Mouse (Mus musculus) forebrain, embryonic 16.5 days (tissue): ENCODE data around the gene Spatc1l. TPM values are rescaled to one million over a fixed set of nuclear protein-coding genes. Genes with fewer than 3 reads are reported as not detected.

Experiments used
- ATAC-seq: fragments of 200-750 bp; cut with Nextera tagmentation; 2 replicates; pipeline ENCODE4 v1.8.0; 2017; ENCODE audit warnings: mild to moderate bottlenecking, moderate library complexity
- H3K27ac ChIP-seq: fragments of 300-500 bp; sonication (generic); 2 replicates; pipeline ENCODE4 v1.5.1; 2014; ENCODE audit warnings: low read length, control low read depth
- H3K27me3 ChIP-seq: fragments of 300-500 bp; sonication (generic); replicated peaks from 2 replicates; pipeline ENCODE4 v1.6.1; 2014; ENCODE audit warnings: low read length; ENCODE audit not compliant: control insufficient read depth, insufficient read depth
- H3K36me3 ChIP-seq: fragments of 300-500 bp; sonication (generic); 2 replicates; pipeline ENCODE4 v1.6.1; 2014; ENCODE audit not compliant: control insufficient read depth, insufficient read depth
- H3K4me1 ChIP-seq: fragments of 300-500 bp; sonication (generic); replicated peaks from 2 replicates; pipeline ENCODE4 v1.6.1; 2014; ENCODE audit warnings: low read length; ENCODE audit not compliant: control insufficient read depth, insufficient read depth
- H3K4me2 ChIP-seq: fragments of 300-500 bp; sonication (generic); 2 replicates; pipeline ENCODE4 v1.6.1; 2014; ENCODE audit warnings: mild to moderate bottlenecking, low read length, control low read depth
- H3K4me3 ChIP-seq: fragments of 300-500 bp; sonication (generic); replicated peaks from 2 replicates; pipeline ENCODE4 v1.5.1; 2014; ENCODE audit warnings: mild to moderate bottlenecking, low read length, control low read depth
- H3K9ac ChIP-seq: fragments of 300-500 bp; sonication (generic); replicated peaks from 2 replicates; pipeline ENCODE4 v1.6.1; 2014; ENCODE audit warnings: low read depth, low read length, control low read depth
- H3K9me3 ChIP-seq: fragments of 300-500 bp; sonication (generic); 2 replicates; pipeline ENCODE4 v1.6.1; 2016; ENCODE audit warnings: low read length; ENCODE audit not compliant: control insufficient read depth
- WGBS: fragments of 180-500 bp; shearing (Covaris S2); extraction: QIAGEN DNeasy Blood & Tissue Kit; methylation state at CpG from one replicate; pipeline ENCODE4 v1.1.7; 2014; 5-methylcytosine and 5-hydroxymethylcytosine counted together
- polyA plus RNA-seq: library from polyadenylated mRNA; unstranded; fragments of >200 nt; fragmentation: Nextera tagmentation; extraction: Ambion mirVana; gene quantifications from 2 replicates; pipeline ENCODE4 v1.2.1, GENCODE M21; 2015

Spatc1l gene
- polyA plus RNA-seq, 1 experiment from 2014 or later: 0.24 TPM

- ATAC-seq: no peak
- Histone ChIP-seq H3K4me3 (no peak overlapping the region), H3K9ac (no peak overlapping the region), H3K27ac (no peak overlapping the region), H3K27me3 (no peaks in the 10 kb centered on the region), H3K4me2 (no peak overlapping the region), H3K36me3 (peaks cover 48% of the 10 kb centered on the region), H3K9me3 (no peaks in the 10 kb centered on the region), H3K4me1 (no peaks in the 10 kb centered on the region)
- WGBS: 97% methylated on average over 8 of the region's 8 CpGs
Observed at GRCm38 (mm10) chr10:76546566-76546965, 15.5 kb upstream of the Spatc1l start.

GRCm38 (mm10) chr10:76548218-76548617 is 13.9 kb upstream of the Spatc1l start:
- no peaks in the 10 kb centered on the region for H3K9me3 ChIP-seq
- H3K4me1 ChIP-seq: no peaks in the 10 kb centered on the region
- no peaks in the 10 kb centered on the region for H3K27me3 ChIP-seq
- no peak overlapping the region for H3K9ac ChIP-seq
- H3K4me3 ChIP-seq: no peak overlapping the region
- 95% methylated on average over 8 of the region's 8 CpGs for WGBS
- H3K36me3 ChIP-seq: peaks cover 51% of the 10 kb centered on the region
- H3K4me2 ChIP-seq: no peak overlapping the region
- no peak for ATAC-seq
- no peak overlapping the region for H3K27ac ChIP-seq

- no peak for ATAC-seq
- Histone ChIP-seq H3K9ac (no peak overlapping the region), H3K36me3 (peaks cover 54% of the 10 kb centered on the region), H3K9me3 (no peaks in the 10 kb centered on the region), H3K4me3 (no peak overlapping the region), H3K4me1 (no peaks in the 10 kb centered on the region), H3K4me2 (no peak overlapping the region), H3K27me3 (no peaks in the 10 kb centered on the region), H3K27ac (no peak overlapping the region)
- 86% methylated on average over 5 of the region's 5 CpGs for WGBS
Observed at GRCm38 (mm10) chr10:76550458-76550857, 11.6 kb upstream of the Spatc1l start.

GRCm38 (mm10) chr10:76551556-76551955 is 10.5 kb upstream of the Spatc1l start:
- no peaks in the 10 kb centered on the region for H3K9me3 ChIP-seq
- no peak overlapping the region for H3K27ac ChIP-seq
- no peak for ATAC-seq
- 68% methylated on average over 3 of the region's 3 CpGs for WGBS
- no peaks in the 10 kb centered on the region for H3K27me3 ChIP-seq
- H3K4me2 ChIP-seq: no peak overlapping the region
- peaks cover 51% of the 10 kb centered on the region for H3K36me3 ChIP-seq
- no peaks in the 10 kb centered on the region for H3K4me1 ChIP-seq
- H3K9ac ChIP-seq: no peak overlapping the region
- no peak overlapping the region for H3K4me3 ChIP-seq

GRCm38 (mm10) chr10:76554061-76554460 is 8.0 kb upstream of the Spatc1l start:
- no peak for ATAC-seq
- Histone ChIP-seq H3K9me3 (no peaks in the 10 kb centered on the region), H3K36me3 (peaks cover 41% of the 10 kb centered on the region), H3K27ac (no peak overlapping the region), H3K4me3 (no peak overlapping the region), H3K4me2 (no peak overlapping the region), H3K27me3 (no peaks in the 10 kb centered on the region), H3K9ac (no peak overlapping the region), H3K4me1 (no peaks in the 10 kb centered on the region)
- 90% methylated on average over 5 of the region's 5 CpGs for WGBS

GRCm38 (mm10) chr10:76569996-76570685 is 8.1 kb downstream of the Spatc1l start:
- H3K27me3 ChIP-seq: no peaks in the 10 kb centered on the region
- no peaks in the 10 kb centered on the region for H3K36me3 ChIP-seq
- H3K4me2 ChIP-seq: no peak overlapping the region
- WGBS: 91% methylated on average over 22 of the region's 22 CpGs
- no peak for ATAC-seq
- H3K27ac ChIP-seq: no peak overlapping the region
- H3K9ac ChIP-seq: no peak overlapping the region
- H3K4me3 ChIP-seq: no peak overlapping the region
- H3K4me1 ChIP-seq: no peaks in the 10 kb centered on the region
- H3K9me3 ChIP-seq: no peaks in the 10 kb centered on the region

GRCm38 (mm10) chr10:76571070-76571469 is 9.0 kb downstream of the Spatc1l start:
- Histone ChIP-seq H3K9ac (no peak overlapping the region), H3K4me1 (no peaks in the 10 kb centered on the region), H3K27me3 (no peaks in the 10 kb centered on the region), H3K4me3 (no peak overlapping the region), H3K9me3 (no peaks in the 10 kb centered on the region), H3K36me3 (no peaks in the 10 kb centered on the region), H3K4me2 (no peak overlapping the region), H3K27ac (no peak overlapping the region)
- ATAC-seq: no peak
- WGBS: 78% methylated on average over 2 of the region's 2 CpGs

- H3K27ac ChIP-seq: no peak overlapping the region
- no peaks in the 10 kb centered on the region for H3K4me1 ChIP-seq
- H3K36me3 ChIP-seq: no peaks in the 10 kb centered on the region
- ATAC-seq: no peak
- no peaks in the 10 kb centered on the region for H3K9me3 ChIP-seq
- WGBS: 17% methylated on average over 3 of the region's 3 CpGs
- no peak overlapping the region for H3K4me2 ChIP-seq
- no peak overlapping the region for H3K9ac ChIP-seq
- no peak overlapping the region for H3K4me3 ChIP-seq
- H3K27me3 ChIP-seq: no peaks in the 10 kb centered on the region
Observed at GRCm38 (mm10) chr10:76572151-76572550, 10.1 kb downstream of the Spatc1l start.

- Histone ChIP-seq H3K27ac (no peak within 1 kb of the TSS), H3K9ac (no peak within 1 kb of the TSS), H3K9me3 (no peaks in the 10 kb centered on the region), H3K27me3 (no peaks in the 10 kb centered on the region), H3K4me3 (no peak within 1 kb of the TSS), H3K36me3 (no peaks in the 10 kb centered on the region), H3K4me1 (no peaks in the 10 kb centered on the region), H3K4me2 (no peak within 1 kb of the TSS)
- 86% methylated on average over 3 of the region's 3 CpGs for WGBS
- no peak for ATAC-seq
Observed at GRCm38 (mm10) chr10:76575374-76575773, 13.3 kb downstream of the Spatc1l start, which contains the start of gene Ftcd. Gene Ftcd, plus strand, starts transcription at chr10:76575648.

- ATAC-seq: no peak
- Histone ChIP-seq H3K27ac (no peak overlapping the region), H3K4me3 (no peak overlapping the region), H3K36me3 (no peaks in the 10 kb centered on the region), H3K9ac (no peak overlapping the region), H3K9me3 (no peaks in the 10 kb centered on the region), H3K4me2 (no peak overlapping the region), H3K4me1 (no peaks in the 10 kb centered on the region), H3K27me3 (no peaks in the 10 kb centered on the region)
- 86% methylated on average over 7 of the region's 7 CpGs for whole genome bisulfite sequencing
Observed at GRCm38 (mm10) chr10:76576920-76577319, 14.8 kb downstream of the Spatc1l start.
